Mouse (Mus musculus) embryonic fibroblast, embryonic 13.5 days (primary cell): Measurements from ENCODE around the gene Myl6b. TPM values are rescaled to one million over a fixed set of nuclear protein-coding genes. Genes with fewer than 3 reads are reported as not detected.

ENCODE experiments used
- H3K27ac ChIP-seq: 2 replicates; pipeline ENCODE4 v1.5.1; 2012; ENCODE audit warnings: low read length, control low read depth, inconsistent platforms; ENCODE audit not compliant: insufficient read depth
- H3K4me1 ChIP-seq: 2 replicates; pipeline ENCODE4 v1.6.1; 2011; ENCODE audit warnings: low read length; ENCODE audit not compliant: control insufficient read depth, insufficient read depth
- H3K4me3 ChIP-seq: 2 replicates; pipeline ENCODE4 v1.5.1; 2011; ENCODE audit warnings: mild to moderate bottlenecking, control low read depth, low read length; ENCODE audit not compliant: insufficient read depth
- CTCF ChIP-seq: IDR thresholded peaks from 2 replicates; pipeline ENCODE4 v1.5.1; 2011; ENCODE audit warnings: mild to moderate bottlenecking, control low read depth, low read length, moderate library complexity, borderline replicate concordance; ENCODE audit not compliant: insufficient read depth
- POLR2A ChIP-seq: IDR thresholded peaks from 2 replicates; pipeline ENCODE4 v1.6.1; 2011; ENCODE audit warnings: low read depth, mild to moderate bottlenecking, control low read depth, low read length, moderate library complexity
- polyA plus RNA-seq: library from polyadenylated mRNA; stranded (reverse); fragments of >200 nt; gene quantifications from 2 replicates; pipeline ENCODE4 v1.2.4, GENCODE M21; 2011; ENCODE audit warnings: low read depth; ENCODE audit not compliant: missing spikeins, insufficient read length

The Myl6b gene
- polyA plus RNA-seq, 1 experiment = 9.4 TPM

DNA sequence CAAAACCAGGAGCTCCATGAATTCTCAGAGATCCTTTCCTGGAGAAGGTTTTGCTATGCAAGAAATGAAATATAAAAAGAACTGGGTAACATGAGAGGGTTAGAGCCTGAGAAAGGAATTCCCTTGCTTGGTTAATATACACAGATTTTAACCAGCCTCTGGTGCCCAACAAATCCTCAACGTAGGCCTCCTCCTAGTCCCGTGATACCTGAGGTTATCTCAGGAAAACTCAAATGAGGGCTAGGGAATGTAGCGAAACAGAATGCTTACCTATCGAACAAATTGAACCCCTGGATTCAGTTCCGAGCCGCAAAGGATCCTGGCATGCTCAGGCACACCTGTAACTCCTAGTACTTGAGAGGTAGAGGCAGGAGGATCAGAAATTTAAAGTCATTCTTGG is 40.8 kb downstream of the Myl6b start:
- TF ChIP-seq POLR2A = no peak
- no peak for TF ChIP-seq CTCF
- Histone ChIP-seq H3K4me1 (no peaks in the 10 kb centered on the region), H3K4me3 (no peak overlapping the region), H3K27ac (no peak overlapping the region)

DNA sequence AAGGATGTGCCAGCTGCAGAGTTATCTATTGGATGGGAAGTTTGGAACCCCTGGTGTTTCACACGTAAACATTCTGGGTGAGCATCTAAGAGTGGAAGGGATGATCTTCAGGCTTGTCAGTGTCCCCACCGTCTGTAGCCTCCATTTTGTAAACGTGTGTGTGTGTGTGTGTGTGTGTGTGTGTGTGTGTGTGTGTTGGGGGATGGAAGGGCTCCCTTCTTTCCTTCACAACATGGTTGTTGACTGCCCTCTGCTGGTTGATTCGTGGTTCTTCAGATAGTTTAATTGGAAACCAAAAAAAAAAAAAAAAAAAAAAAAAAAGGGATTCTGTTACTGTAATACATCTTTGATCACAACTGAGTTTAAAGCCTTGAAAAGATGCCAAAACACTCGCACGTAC is 43.2 kb downstream of the Myl6b start:
- TF ChIP-seq CTCF (no peak), POLR2A (0 out of 2 replicates have a peak, but pooled peaks have one; percentile 20)
- H3K27ac ChIP-seq = no peak overlapping the region
- no peaks in the 10 kb centered on the region for H3K4me1 ChIP-seq
- H3K4me3 ChIP-seq = no peak overlapping the region

DNA sequence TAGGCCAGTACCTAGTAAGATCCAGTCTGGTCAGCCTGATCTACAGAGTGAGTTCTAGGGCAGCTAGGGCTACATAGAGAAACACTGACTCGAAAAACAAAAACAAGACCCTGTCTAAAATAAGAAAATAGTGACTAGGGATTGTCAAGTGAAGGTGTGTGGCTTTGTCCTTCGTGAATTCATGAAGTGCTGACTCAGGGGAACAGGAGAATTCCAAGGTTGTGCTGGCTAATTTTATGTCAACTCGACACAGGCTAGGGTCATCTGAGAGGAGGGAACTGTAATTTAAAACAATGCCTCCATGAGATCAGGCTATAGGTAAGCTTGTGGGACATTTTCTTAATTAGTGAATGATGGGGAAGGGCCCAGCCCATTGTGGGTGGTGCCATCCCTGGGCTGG is 44.0 kb downstream of the Myl6b start:
- Histone ChIP-seq H3K27ac (no peak overlapping the region), H3K4me1 (no peaks in the 10 kb centered on the region), H3K4me3 (no peak overlapping the region)
- no peak for TF ChIP-seq POLR2A
- no peak for TF ChIP-seq CTCF

DNA sequence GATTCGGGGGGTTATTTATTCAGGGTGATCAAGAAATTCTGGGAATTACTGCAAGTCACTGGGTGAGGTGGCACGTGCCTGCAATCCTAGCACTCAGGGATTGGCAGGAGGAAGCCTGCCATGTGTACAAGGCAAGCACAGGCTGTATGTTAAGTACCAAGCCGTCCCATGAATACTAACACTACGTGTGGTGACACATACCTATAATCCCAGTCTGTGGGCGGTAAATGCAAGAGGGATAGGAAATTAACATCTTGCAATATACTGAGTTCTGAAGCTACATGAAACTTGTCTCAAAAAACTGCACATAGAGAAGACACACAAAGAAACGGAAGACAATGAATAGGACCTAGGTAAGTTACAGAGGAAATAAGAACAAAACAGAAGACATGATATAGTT is 47.5 kb downstream of the Myl6b start:
- no peak for TF ChIP-seq POLR2A
- no peak for TF ChIP-seq CTCF
- no peak overlapping the region for H3K27ac ChIP-seq
- no peaks in the 10 kb centered on the region for H3K4me1 ChIP-seq
- no peak overlapping the region for H3K4me3 ChIP-seq

DNA sequence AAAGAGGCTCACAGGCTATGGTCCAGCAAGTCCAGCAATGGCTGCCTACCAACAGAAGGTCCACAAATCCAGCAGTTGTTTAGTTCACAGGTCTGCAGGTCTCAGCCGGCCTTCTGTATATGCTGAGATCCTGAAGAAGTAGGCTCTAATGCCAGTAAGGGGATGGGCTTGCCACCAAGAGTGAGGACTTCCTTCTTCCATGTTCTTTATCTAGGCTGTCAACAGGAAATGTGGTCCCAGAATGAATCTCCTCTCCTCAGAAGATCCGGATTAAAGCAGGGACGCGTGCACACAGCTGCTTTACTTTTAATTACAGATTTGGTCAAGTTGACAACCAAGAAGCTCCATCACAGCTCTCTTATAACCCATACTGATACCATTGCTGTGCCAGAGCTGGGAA is 53.1 kb downstream of the Myl6b start:
- H3K4me1 ChIP-seq = no peaks in the 10 kb centered on the region
- no peak overlapping the region for H3K4me3 ChIP-seq
- H3K27ac ChIP-seq = no peak overlapping the region
- no peak for TF ChIP-seq CTCF
- no peak for TF ChIP-seq POLR2A

DNA sequence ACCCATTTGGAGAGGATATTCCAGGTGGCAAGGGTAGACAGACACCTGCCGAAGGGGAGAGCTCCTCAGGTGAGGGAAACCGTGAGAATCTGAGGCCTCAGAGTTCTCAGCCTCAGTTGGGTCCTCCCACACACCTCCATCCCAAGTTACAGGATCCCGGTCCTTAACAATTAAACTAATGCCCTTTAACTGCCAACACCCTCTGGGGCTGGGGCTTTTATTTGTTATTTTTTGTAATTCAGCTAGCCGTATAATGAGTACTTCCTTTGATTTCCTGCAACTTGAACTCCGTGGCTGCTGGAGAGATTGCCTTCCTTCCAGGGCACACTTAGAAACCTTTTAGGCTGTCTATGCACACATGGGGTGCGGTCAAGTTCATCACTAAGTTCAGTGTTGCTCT is 54.1 kb downstream of the Myl6b start:
- no peaks in the 10 kb centered on the region for H3K4me1 ChIP-seq
- H3K4me3 ChIP-seq = no peak overlapping the region
- H3K27ac ChIP-seq = no peak overlapping the region
- TF ChIP-seq POLR2A = no peak
- no peak for TF ChIP-seq CTCF

Other genes with a start within 250 kb of the Myl6b start
- gene Apon, start 244.6 kb downstream of the Myl6b start, polyA plus RNA-seq = 0.30 TPM in 1 of 2 replicates, not detected in the other
- gene Apof, start 230.0 kb downstream of the Myl6b start, polyA plus RNA-seq = not detected in 2 replicates
- gene Stat2, start 228.1 kb downstream of the Myl6b start, polyA plus RNA-seq = 34.5 and 35.0 TPM in 2 replicates
- gene Il23a, start 199.9 kb downstream of the Myl6b start, polyA plus RNA-seq = 0.42 TPM in 1 of 2 replicates, not detected in the other
- 10.2 and 14.2 TPM in 2 replicates for gene Pan2, start 195.3 kb downstream of the Myl6b start, polyA plus RNA-seq
- 121 and 145 TPM in 2 replicates for gene Cnpy2, start 176.2 kb downstream of the Myl6b start, polyA plus RNA-seq
- 204 and 207 TPM in 2 replicates for gene Cs, start 161.0 kb downstream of the Myl6b start, polyA plus RNA-seq
- gene Coq10a, start 129.7 kb downstream of the Myl6b start, polyA plus RNA-seq = 20.5 and 24.6 TPM in 2 replicates
- gene Ankrd52, start 121.6 kb downstream of the Myl6b start, polyA plus RNA-seq = 59.1 and 63.1 TPM in 2 replicates
- not detected in 2 replicates for gene Slc39a5, start 97.5 kb downstream of the Myl6b start, polyA plus RNA-seq
- gene Nabp2, start 87.2 kb downstream of the Myl6b start, polyA plus RNA-seq = 42.0 and 44.9 TPM in 2 replicates
- 42.1 and 45.6 TPM in 2 replicates for gene Rnf41, start 87.0 kb downstream of the Myl6b start, polyA plus RNA-seq
- gene Smarcc2, start 39.4 kb downstream of the Myl6b start, polyA plus RNA-seq = 100 and 117 TPM in 2 replicates
- 2,243 and 2,568 TPM in 2 replicates for gene Myl6, start 4.5 kb downstream of the Myl6b start, polyA plus RNA-seq
- gene Esyt1, start 27.2 kb upstream of the Myl6b start, polyA plus RNA-seq = 75.2 and 83.3 TPM in 2 replicates
- gene Zc3h10, start 49.1 kb upstream of the Myl6b start, polyA plus RNA-seq = 4.7 and 6.0 TPM in 2 replicates
- gene Rpl41, start 50.6 kb upstream of the Myl6b start, polyA plus RNA-seq = 2,862 and 3,188 TPM in 2 replicates
- 146 and 152 TPM in 2 replicates for gene Pa2g4, start 67.3 kb upstream of the Myl6b start, polyA plus RNA-seq
- gene Erbb3, start 91.0 kb upstream of the Myl6b start, polyA plus RNA-seq = 0.13 and 0.70 TPM in 2 replicates
- 1,073 and 1,205 TPM in 2 replicates for gene Rps26, start 128.1 kb upstream of the Myl6b start, polyA plus RNA-seq
- gene Ikzf4, start 147.3 kb upstream of the Myl6b start, polyA plus RNA-seq = 2.3 and 4.8 TPM in 2 replicates
- 14.3 and 15.7 TPM in 2 replicates for gene Suox, start 175.4 kb upstream of the Myl6b start, polyA plus RNA-seq
- 88.8 and 96.7 TPM in 2 replicates for gene Rab5b, start 197.6 kb upstream of the Myl6b start, polyA plus RNA-seq
- gene Pmel, start 205.5 kb upstream of the Myl6b start, polyA plus RNA-seq = 0.68 and 0.87 TPM in 2 replicates
- 49.3 and 66.6 TPM in 2 replicates for gene Cdk2, start 206.3 kb upstream of the Myl6b start, polyA plus RNA-seq
- gene Dgka, start 246.2 kb upstream of the Myl6b start, polyA plus RNA-seq = 14.6 and 19.0 TPM in 2 replicates
- 29.5 and 38.2 TPM in 2 replicates for gene Pym1, start 249.2 kb upstream of the Myl6b start, polyA plus RNA-seq